Mouse (Mus musculus): Measurements from ENCODE around the gene Stk11.
A peak's percentile ranks its signal among the peaks of the same experiment; 100 is the strongest.

The Stk11 gene

GRCm38 (mm10) chr10:80131952-80132350 is 16.3 kb downstream of the Stk11 start:
- no peak for DNase-seq

- peak in 1 of 2 experiments; percentile 29 for DNase-seq
These were observed 17.7 kb downstream of the Stk11 start for GRCm38 (mm10) chr10:80133226-80133849.

- DNase-seq, result peak in 1 of 2 experiments; percentile 8
These were observed 18.8 kb downstream of the Stk11 start for GRCm38 (mm10) chr10:80134421-80134820.

GRCm38 (mm10) chr10:80135161-80135560 is 19.6 kb downstream of the Stk11 start:
- peak in 1 of 2 experiments; percentile 5 for DNase-seq

DNA sequence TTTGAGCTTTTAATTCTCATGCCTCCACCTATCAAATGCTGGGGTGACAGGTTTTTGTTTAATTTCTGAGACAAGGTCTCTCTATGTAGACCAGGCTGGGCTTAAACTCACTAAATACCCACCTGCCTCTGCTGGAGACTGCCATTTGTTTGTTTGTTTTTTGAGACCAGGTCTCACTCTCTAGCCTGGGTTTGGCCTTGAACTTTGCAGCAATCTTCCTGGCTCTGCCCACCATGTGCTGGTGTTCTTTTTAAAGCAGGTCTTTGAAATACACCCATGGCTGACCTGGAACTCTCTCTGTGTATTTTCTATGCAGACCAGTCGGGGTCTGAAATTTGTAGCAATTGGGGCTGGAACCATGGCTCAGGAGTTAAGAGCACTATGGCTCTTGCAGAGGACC is 20.0 kb downstream of the Stk11 start:
- DNase-seq, result no peak

DNA sequence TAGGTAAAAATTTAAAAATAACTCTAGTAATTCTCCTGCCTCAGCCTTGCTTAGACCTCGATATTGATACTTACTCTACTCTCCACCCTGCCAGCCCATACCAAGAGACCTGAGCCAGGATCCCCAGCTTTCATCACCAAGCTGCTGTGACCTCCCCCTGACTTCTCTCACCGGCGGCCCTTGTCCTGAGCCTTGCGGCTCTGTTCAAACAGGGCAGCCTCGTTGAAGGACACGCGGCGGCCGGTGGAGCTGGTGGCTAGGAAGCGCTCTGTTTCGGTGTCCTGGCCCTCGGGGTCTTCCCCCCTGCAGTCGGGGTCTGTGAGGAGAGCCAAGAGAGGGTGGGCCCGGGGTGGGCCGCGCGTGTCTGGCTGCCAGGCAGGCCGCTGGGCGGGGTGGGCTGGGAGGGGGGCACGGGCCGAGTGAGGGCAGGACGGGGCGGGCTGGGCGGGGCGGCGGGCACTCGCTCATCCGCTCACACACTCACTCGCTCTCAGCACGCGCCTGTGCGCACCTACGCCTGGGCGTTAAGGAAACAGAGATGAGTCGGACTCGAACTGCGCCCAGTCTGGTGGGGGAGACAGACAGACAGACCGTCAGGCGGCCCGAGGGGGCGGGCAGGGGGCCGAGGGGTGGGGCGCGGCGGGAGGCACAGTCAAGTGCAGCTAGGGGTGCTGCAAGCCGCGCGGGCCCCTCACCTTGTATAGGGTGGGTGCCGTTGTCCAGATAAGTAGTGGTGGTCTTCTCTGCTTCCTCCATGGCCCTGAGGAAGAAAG is 20.8 kb downstream of the Stk11 start:
- peak in 1 of 2 experiments; percentile 11 for DNase-seq

DNA sequence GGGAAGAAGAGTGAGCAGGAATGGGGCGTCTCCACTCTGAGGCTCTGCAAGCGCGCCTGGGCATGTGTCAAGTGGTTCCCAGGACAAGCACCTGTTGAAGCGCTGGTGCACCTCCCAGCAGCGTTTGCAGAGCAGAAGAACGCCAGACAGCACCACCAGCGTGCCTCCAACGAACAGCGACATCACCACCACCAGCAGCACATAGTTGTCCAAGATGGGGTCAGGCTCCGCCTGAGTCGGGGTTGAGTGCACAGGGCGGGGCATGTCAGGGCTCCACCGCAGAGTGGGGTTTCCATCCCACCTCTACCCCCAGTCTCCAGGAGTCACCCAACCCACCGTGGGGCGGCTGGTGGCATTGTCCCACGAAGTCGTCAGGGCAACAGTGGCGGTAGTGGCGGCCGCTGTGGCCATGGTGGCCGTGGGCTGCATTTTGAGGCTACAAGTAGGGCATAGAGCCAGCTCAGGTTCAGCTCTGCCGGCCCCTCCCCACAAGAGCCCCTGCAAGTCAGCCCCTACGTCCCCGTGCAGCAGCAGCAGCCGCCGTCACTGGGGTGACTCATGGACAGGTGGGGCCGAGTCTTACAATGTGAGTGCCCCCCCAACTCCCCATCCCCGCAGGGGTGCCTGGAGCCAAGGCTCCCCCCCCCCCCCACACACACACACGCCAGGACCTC is 21.5 kb downstream of the Stk11 start:
- DNase-seq, result peak in 1 of 2 experiments; percentile 14

- peak in 1 of 2 experiments; percentile 17 for DNase-seq
These were observed 22.3 kb downstream of the Stk11 start for GRCm38 (mm10) chr10:80137626-80138552.

DNA sequence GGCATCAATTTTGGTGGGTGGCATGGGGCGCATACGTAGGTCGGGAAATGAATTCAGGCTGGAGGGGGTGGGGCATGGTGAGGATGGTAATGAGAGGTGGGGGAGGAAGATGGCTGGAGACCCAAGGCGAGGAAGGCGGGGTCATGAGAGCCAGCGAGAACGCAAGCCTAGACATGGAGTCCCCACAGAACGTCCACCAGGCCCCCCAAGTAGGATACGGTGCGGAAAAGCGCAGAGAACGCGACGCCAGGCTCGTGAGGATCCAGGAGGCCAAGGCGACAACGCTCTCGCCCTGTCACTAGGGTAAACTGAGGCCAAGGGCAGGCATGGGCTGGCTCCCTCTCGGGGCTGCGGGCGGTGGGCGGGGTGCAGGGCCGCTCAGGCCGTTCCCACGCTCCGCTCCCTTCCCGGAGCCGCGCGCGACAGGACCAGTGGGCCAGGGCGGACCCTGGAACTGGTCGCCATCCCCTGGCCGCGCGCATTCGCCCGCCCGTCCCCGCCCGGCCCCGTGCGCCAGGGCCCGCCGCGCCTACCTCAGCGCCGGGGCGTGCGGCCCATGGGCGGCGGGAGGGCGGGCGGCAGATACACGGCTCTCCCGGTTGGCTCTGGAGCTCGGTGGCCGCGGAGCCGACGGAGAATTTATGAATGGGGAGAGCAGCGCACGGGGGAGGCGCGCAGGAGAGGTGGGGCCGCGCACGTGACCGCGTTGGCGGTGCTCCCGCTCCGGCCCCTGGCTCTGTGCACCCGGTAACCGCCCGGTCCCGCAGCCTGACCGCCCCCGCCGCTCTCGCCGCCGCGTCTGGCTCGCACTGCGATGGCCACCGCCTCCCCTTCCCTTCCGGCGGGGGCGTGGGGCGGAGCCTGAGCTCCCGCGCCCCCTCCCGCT is 23.2 kb downstream of the Stk11 start, which contains the start of gene Atp5d:
Gene Atp5d, plus strand, starts transcription at position 80 of the 886 bp plus-strand sequence.
- DNase-seq, result peak in 1 of 2 experiments; percentile 31

DNA sequence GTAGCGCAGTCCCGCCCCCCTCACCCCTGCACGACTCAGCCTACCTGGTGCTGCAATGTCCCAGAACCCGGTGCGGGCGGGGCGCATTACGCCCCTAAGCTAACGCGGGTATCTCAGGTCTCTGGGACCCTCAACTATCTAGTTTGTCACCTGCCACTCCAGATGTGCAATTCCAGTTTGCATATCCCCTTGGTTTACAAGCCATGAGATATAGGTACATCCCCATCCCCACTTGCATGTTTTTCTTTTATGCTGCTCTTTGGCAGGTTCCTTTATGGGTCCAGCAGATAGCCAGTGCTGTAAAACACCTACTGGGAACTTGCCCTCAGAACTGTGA is 23.8 kb downstream of the Stk11 start:
- DNase-seq, result peak in 1 of 2 experiments; percentile 46

- DNase-seq, result peak in 1 of 2 experiments; percentile 6
These were observed 24.5 kb downstream of the Stk11 start for GRCm38 (mm10) chr10:80139975-80140665.

- no peak for DNase-seq
These were observed 25.0 kb downstream of the Stk11 start, which contains the start of gene Cbarp for GRCm38 (mm10) chr10:80140666-80141035. Gene Cbarp (minus strand): TSS chr10:80140835.

DNA sequence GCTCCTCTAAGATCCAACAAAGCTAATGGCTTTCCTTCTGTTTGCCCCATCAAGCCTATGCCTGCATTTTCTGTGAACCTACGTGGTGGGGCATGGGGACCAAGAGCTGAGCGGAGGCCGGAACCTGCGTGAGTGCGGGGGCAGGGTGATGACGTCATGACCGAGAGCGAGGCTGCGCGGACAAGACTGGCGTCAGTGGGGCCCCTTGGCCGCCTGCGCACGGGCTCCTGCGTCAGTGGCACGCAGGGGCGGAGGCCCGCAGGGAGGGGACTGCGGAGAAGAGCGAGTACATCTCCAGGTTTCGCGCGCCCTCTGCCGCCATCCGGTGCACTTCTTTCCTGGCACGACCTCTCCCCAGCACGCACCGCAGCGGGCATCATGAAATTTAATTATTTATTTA is 25.6 kb downstream of the Stk11 start:
- DNase-seq, result peak; percentile 95 to 96

DNA sequence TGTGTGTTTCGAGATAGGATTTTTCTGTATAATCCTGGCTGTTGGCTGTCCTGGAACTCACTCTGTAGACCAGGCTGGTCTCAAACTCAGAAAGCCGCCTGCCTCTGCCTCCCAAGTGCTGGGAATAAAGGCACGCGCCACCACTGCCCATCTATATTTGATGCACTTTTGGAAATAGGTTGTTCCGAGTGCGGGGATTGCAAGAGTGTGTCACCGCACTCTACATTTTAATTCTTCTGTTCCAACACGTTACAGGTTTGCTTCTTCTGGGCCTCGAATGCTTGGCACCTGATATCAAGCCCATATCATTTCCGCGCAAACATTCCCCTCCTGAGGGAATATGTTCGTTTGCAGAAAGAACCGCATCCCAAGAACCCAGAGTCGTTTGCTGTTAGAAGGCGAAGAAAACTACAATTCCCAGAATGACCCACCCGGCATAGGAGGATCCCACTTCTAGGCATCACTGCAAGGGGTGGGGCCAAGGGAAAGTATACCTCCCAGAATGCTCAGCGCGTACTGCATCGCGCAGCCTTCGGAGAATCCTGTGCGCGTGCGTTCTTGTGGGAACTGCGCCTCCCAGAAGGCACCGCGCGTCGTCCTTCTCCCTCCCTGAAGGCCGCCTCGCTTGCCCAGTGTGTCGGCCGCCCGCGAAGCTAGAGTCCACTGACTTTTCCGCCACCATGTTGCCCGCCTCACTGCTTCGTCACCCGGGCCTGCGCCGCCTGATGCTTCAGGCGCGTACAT is 26.4 kb downstream of the Stk11 start:
- DNase-seq, result peak; percentile 85 to 94

- DNase-seq, result no peak
These were observed 26.9 kb downstream of the Stk11 start for GRCm38 (mm10) chr10:80142530-80142925.

GRCm38 (mm10) chr10:80143664-80144063 is 28.1 kb downstream of the Stk11 start:
- DNase-seq, result no peak

- DNase-seq, result no peak
These were observed 28.6 kb downstream of the Stk11 start for GRCm38 (mm10) chr10:80144159-80144558.

DNA sequence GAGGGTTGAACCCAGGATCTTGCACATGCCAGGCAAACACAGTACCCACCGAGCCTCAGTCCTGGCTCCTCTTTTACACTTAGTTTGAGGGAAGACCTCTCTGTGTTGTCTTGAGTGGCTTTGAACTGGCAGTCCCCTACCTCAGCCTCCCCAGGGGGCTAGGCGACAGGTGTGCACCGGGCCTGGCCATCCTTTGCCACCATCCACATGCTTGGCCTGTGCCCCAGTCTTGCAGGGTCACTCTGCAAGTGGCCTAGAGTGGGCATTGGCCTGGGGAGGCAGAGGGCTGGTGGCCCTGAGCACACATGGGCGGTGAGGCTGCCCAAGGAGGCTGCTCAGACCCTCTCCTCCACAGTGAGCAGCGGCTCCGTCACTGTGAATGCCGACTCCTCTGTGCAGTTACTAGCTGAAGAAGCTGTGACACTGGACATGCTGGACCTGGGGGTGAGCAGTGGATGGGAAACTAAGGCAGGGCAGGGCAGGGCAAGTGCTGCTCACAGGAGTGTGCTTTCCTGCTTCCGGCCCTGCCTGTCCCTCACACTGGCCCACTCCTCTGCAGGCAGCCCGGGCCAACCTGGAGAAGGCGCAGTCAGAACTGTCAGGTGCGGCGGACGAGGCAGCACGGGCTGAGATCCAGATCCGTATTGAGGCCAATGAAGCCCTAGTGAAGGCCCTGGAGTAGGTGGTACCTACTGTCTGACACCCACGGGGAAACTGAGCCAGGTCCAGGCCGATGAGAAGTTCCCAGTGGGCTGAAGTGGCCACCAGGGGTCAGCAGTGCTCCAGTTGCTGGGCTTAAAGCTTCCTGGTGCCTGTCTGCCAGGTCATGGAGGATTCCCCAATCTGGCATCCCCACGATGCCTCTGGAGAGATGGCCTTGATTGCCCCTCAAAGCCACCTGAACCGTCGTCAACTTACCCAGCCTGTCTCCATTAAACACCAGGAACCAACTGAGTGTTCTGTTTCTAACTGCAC is 29.5 kb downstream of the Stk11 start:
- peak; percentile 57 to 64 for DNase-seq

- peak in 1 of 2 experiments; percentile 52 for DNase-seq
These were observed 30.3 kb downstream of the Stk11 start for GRCm38 (mm10) chr10:80145896-80146295.
